Mouse (Mus musculus) liver, postnatal 0 days (tissue): Measurements from ENCODE around the gene Tsacc. TPM values are rescaled to one million over a fixed set of nuclear protein-coding genes. Genes with fewer than 3 reads are reported as not detected.

Experiments used
- ATAC-seq: fragments of 200-750 bp; cut with Nextera tagmentation; 2 replicates; pipeline ENCODE4 v1.8.0; 2017; ENCODE audit warnings: mild to moderate bottlenecking, moderate library complexity
- DNase-seq: peaks from one replicate; pipeline ENCODE4 v3.0.0-alpha.2; 2016
- H3K27ac ChIP-seq: fragments of 300-500 bp; sonication (generic); 2 replicates; pipeline ENCODE4 v1.5.1; 2014; ENCODE audit warnings: antibody characterized with exemption, moderate library complexity, mild to moderate bottlenecking, low read depth
- H3K27me3 ChIP-seq: fragments of 300-500 bp; sonication (generic); 2 replicates; pipeline ENCODE4 v1.6.1; 2014; ENCODE audit warnings: low read length, control low read depth, mixed read lengths; ENCODE audit not compliant: insufficient read depth
- H3K36me3 ChIP-seq: fragments of 300-500 bp; sonication (generic); replicated peaks from 2 replicates; pipeline ENCODE4 v1.6.1; 2014; ENCODE audit warnings: mild to moderate bottlenecking, control low read depth, low read length, moderate library complexity, mixed read lengths; ENCODE audit not compliant: insufficient read depth
- H3K4me1 ChIP-seq: fragments of 300-500 bp; sonication (generic); 2 replicates; pipeline ENCODE4 v1.6.1; 2014; ENCODE audit warnings: antibody characterized with exemption, mild to moderate bottlenecking, control low read depth; ENCODE audit not compliant: insufficient read depth
- H3K4me2 ChIP-seq: fragments of 300-500 bp; sonication (generic); 2 replicates; pipeline ENCODE4 v1.6.1; 2014; ENCODE audit warnings: low read depth, mild to moderate bottlenecking, low read length, moderate library complexity, mixed read lengths
- H3K4me3 ChIP-seq: fragments of 300-500 bp; sonication (generic); 2 replicates; pipeline ENCODE4 v1.5.1; 2014; ENCODE audit warnings: low read depth, low read length
- H3K9ac ChIP-seq: fragments of 300-500 bp; sonication (generic); replicated peaks from 2 replicates; pipeline ENCODE4 v1.6.1; 2014; ENCODE audit warnings: mild to moderate bottlenecking, moderate library complexity
- H3K9me3 ChIP-seq: fragments of 300-500 bp; sonication (generic); 2 replicates; pipeline ENCODE4 v1.6.1; 2016; ENCODE audit warnings: mild to moderate bottlenecking, control low read depth, low read length, mixed read lengths
- CTCF ChIP-seq: sonication (generic); IDR thresholded peaks from 2 replicates; pipeline ENCODE4 v1.5.1; 2016; ENCODE audit warnings: antibody characterized with exemption, low read depth
- EP300 ChIP-seq: IDR thresholded peaks from 2 replicates; pipeline ENCODE4 v1.6.1; 2016; ENCODE audit warnings: antibody characterized with exemption, low read depth, mild to moderate bottlenecking
- WGBS: fragments of 180-500 bp; shearing (Covaris S2); extraction: QIAGEN DNeasy Blood & Tissue Kit; methylation state at CpG from one replicate; pipeline ENCODE4 v1.1.7; 2014; ENCODE audit not compliant: insufficient replicate concordance; 5-methylcytosine and 5-hydroxymethylcytosine counted together
- polyA plus RNA-seq: library from polyadenylated mRNA; unstranded; fragments of >200 nt; fragmentation: Nextera tagmentation; extraction: Ambion mirVana; gene quantifications from 2 replicates; pipeline ENCODE4 v1.2.1, GENCODE M21; 2015

Tsacc gene
- polyA plus RNA-seq, 1 experiment from 2014 or later = 7.0 TPM

- Histone ChIP-seq H3K27me3 (peaks cover 12% of the 10 kb centered on the region; the same call in 1 of the 2 replicates), H3K4me3 (no peak overlapping the region), H3K27ac (no peak overlapping the region), H3K4me1 (peaks cover 5% of the 10 kb centered on the region; the same call in 1 of the 2 replicates), H3K9me3 (no peaks in the 10 kb centered on the region), H3K9ac (no peak overlapping the region), H3K36me3 (no peaks in the 10 kb centered on the region), H3K4me2 (no peak overlapping the region)
- WGBS = 55% methylated on average over 6 of the region's 6 CpGs
- ATAC-seq (no peak), DNase-seq (no peak)
- no peak for TF ChIP-seq CTCF
- TF ChIP-seq EP300 = no peak
These were observed 44.1 kb downstream of the Tsacc start for GRCm38 (mm10) chr3:88252739-88253138.

DNA sequence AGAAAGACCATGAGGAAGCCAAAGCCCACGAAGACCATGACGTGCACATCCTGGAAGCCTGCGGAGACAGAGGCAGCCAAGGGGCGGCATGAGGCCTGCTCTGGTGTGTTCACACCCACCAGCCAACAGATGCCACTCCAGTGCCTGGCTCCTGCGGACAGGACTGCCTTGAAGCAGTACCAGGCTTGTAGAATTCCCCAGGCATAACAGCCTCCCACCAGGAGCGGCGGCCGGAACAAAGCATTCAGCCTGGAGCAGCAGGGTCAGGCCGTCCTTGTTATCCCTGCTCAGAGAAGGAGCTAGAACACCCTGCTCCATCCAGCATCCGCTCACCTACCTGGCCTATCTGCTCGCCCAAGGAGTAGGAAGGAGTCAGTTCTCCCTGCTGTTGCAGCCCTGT, 48.4 kb downstream of the Tsacc start:
- Histone ChIP-seq H3K9me3 (no peaks in the 10 kb centered on the region), H3K36me3 (no peaks in the 10 kb centered on the region), H3K9ac (no peak overlapping the region), H3K27me3 (peaks cover 5% of the 10 kb centered on the region; the same call in 1 of the 2 replicates), H3K4me2 (no peak overlapping the region), H3K4me1 (no peaks in the 10 kb centered on the region), H3K27ac (no peak overlapping the region), H3K4me3 (no peak overlapping the region)
- no peak for TF ChIP-seq EP300
- no peak for TF ChIP-seq CTCF
- ATAC-seq (no peak), DNase-seq (no peak)
- 73% methylated on average over 11 of the region's 11 CpGs for WGBS

DNA sequence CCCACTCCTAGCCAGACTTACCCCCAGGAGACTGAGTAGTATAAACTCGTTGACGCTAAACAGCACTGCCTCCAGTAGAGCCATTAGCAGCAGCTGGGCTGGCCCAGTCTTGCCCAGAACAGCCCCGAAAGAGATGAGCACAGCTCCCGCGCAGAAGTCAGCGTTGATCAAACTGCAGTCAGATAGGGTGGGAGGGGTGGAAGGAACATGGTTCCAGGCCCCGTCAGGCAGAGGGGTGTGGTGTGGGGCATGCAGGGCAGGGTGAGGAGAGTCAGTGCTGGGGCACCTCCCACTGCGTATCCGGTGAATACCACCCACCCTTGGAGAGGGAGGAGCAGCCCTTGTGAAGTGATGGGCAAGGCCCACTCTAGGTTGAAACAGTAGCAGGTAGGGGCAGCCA, 49.1 kb downstream of the Tsacc start:
- TF ChIP-seq EP300 = no peak
- no peak for TF ChIP-seq CTCF
- Histone ChIP-seq H3K9me3 (no peaks in the 10 kb centered on the region), H3K36me3 (no peaks in the 10 kb centered on the region), H3K9ac (no peak overlapping the region), H3K4me1 (no peaks in the 10 kb centered on the region), H3K4me3 (no peak overlapping the region), H3K27ac (no peak overlapping the region), H3K27me3 (peaks cover 9% of the 10 kb centered on the region; the same call in 1 of the 2 replicates), H3K4me2 (no peak overlapping the region)
- ATAC-seq (no peak), DNase-seq (no peak)
- 62% methylated on average over 9 of the region's 9 CpGs for WGBS

GRCm38 (mm10) chr3:88245811-88246210, 51.0 kb downstream of the Tsacc start:
- H3K9me3 ChIP-seq = no peaks in the 10 kb centered on the region
- DNase-seq (peak; percentile 86), ATAC-seq (0 out of 2 replicates have a peak, but pooled peaks have one; percentile 29)
- H3K27me3 ChIP-seq = peaks cover 28% of the 10 kb centered on the region
- 0 out of 2 replicates have a peak, but pooled peaks cover 2% of the 10 kb centered on the region for H3K4me1 ChIP-seq
- no peak overlapping the region for H3K9ac ChIP-seq
- no peaks in the 10 kb centered on the region for H3K36me3 ChIP-seq
- no peak overlapping the region for H3K4me2 ChIP-seq
- H3K4me3 ChIP-seq = no peak overlapping the region
- WGBS = 13% methylated on average over 13 of the region's 13 CpGs
- no peak overlapping the region for H3K27ac ChIP-seq
- TF ChIP-seq CTCF (peak; percentile 96), EP300 (no peak)

DNA sequence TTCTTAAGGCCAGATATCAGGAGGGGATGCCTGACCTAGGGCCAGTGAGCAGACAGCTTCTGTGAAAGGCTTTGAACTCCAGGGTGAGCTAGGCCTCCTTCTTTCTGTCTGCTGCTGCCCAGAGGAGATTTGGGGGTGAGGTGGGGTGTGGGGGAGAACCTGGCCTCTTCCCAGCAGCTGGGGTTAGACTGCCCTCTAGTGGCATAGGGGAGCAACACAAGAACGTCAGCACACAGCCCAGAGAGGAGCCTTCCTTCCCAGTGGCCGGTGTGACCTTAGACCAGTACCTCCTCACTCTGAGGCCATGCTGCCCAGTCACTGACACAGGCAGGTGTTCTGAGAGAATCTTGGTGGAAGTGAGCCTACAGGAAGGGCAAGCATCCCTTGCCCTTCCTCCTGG, 52.7 kb downstream of the Tsacc start:
- ATAC-seq (no peak), DNase-seq (peak; percentile 66)
- H3K9me3 ChIP-seq = no peaks in the 10 kb centered on the region
- H3K4me1 ChIP-seq = 0 out of 2 replicates have a peak, but pooled peaks cover 2% of the 10 kb centered on the region
- H3K4me3 ChIP-seq = no peak overlapping the region
- no peaks in the 10 kb centered on the region for H3K36me3 ChIP-seq
- H3K27me3 ChIP-seq = peaks cover 45% of the 10 kb centered on the region
- TF ChIP-seq EP300 (no peak), CTCF (peak; percentile 80)
- no peak overlapping the region for H3K9ac ChIP-seq
- H3K4me2 ChIP-seq = no peak overlapping the region
- H3K27ac ChIP-seq = no peak overlapping the region
- 16% methylated on average over 2 of the region's 2 CpGs for WGBS

GRCm38 (mm10) chr3:88242531-88242930, 54.3 kb downstream of the Tsacc start:
- no peak overlapping the region for H3K4me2 ChIP-seq
- H3K36me3 ChIP-seq = no peaks in the 10 kb centered on the region
- peak; percentile 80 for DNase-seq
- H3K27ac ChIP-seq = no peak overlapping the region
- H3K4me3 ChIP-seq = no peak overlapping the region
- H3K9me3 ChIP-seq = no peaks in the 10 kb centered on the region
- H3K27me3 ChIP-seq = peaks cover 61% of the 10 kb centered on the region
- TF ChIP-seq EP300 (no peak), CTCF (peak; percentile 88)
- H3K4me1 ChIP-seq = 0 out of 2 replicates have a peak, but pooled peaks cover 2% of the 10 kb centered on the region
- no peak overlapping the region for H3K9ac ChIP-seq
- ATAC-seq = peak; percentile 28; the same call in 1 of the 2 replicates
- 7% methylated on average over 13 of the region's 13 CpGs for WGBS
